Mouse (Mus musculus) liver, embryonic 14.5 days (tissue): ENCODE measurements around the gene Sephs1. TPM values are rescaled to one million over a fixed set of nuclear protein-coding genes. Genes with fewer than 3 reads are reported as not detected.

ENCODE experiments used
- ATAC-seq: fragments of 200-750 bp; cut with Nextera tagmentation; 2 replicates; pipeline ENCODE4 v1.8.0; 2017; ENCODE audit warnings: moderate number of reproducible peaks, mild to moderate bottlenecking, moderate library complexity; ENCODE audit not compliant: insufficient read depth
- DNase-seq, 3 experiments: peaks; one replicate each; pipeline ENCODE4 v3.0.0-alpha.2; 2012 to 2013; ENCODE audit warnings: low read depth in 3 of 3, low spot score in 3 of 3
- H3K27ac ChIP-seq: fragments of 300-500 bp; sonication (generic); 2 replicates; pipeline ENCODE4 v1.5.1; 2014; ENCODE audit warnings: moderate library complexity, mild to moderate bottlenecking, control low read depth, inconsistent platforms
- H3K27me3 ChIP-seq: fragments of 300-500 bp; sonication (generic); 2 replicates; pipeline ENCODE4 v1.6.1; 2014; ENCODE audit warnings: mild to moderate bottlenecking, low read length, moderate library complexity; ENCODE audit not compliant: control insufficient read depth, insufficient read depth
- H3K36me3 ChIP-seq: fragments of 300-500 bp; sonication (generic); replicated peaks from 2 replicates; pipeline ENCODE4 v1.6.1; 2014; ENCODE audit warnings: low read depth; ENCODE audit not compliant: control insufficient read depth, insufficient read depth
- H3K4me1 ChIP-seq, 2 experiments: fragments of 200-500 bp in 1 of 2; fragments of 300-500 bp in 1 of 2; sonication (generic) in 1 of 2; replicated peaks; 2 replicates each; pipeline ENCODE4 v1.6.1; 2012 to 2014; ENCODE audit warnings: antibody characterized with exemption in 1 of 2, inconsistent platforms in 1 of 2, low read length in 1 of 2; ENCODE audit not compliant: control insufficient read depth in 2 of 2, insufficient read depth in 2 of 2
- H3K4me2 ChIP-seq: fragments of 300-500 bp; sonication (generic); 2 replicates; pipeline ENCODE4 v1.6.1; 2014; ENCODE audit warnings: low read depth, mild to moderate bottlenecking, control low read depth, moderate library complexity
- H3K4me3 ChIP-seq, 2 experiments: fragments of 200-500 bp in 1 of 2; fragments of 300-500 bp in 1 of 2; sonication (generic) in 1 of 2; 2 replicates each; pipeline ENCODE4 v1.5.1; 2012 to 2014; ENCODE audit warnings: low read depth in 2 of 2, low read length in 2 of 2, mild to moderate bottlenecking in 2 of 2, control low read depth in 1 of 2, inconsistent platforms in 1 of 2, moderate library complexity in 1 of 2; ENCODE audit not compliant: insufficient read depth in 1 of 2
- H3K9ac ChIP-seq: fragments of 300-500 bp; sonication (generic); replicated peaks from 2 replicates; pipeline ENCODE4 v1.6.1; 2014; ENCODE audit warnings: mild to moderate bottlenecking, control low read depth, moderate library complexity
- H3K9me3 ChIP-seq: fragments of 300-500 bp; sonication (generic); 2 replicates; pipeline ENCODE4 v1.6.1; 2016; ENCODE audit warnings: low read length, mixed read lengths; ENCODE audit not compliant: control insufficient read depth
- CTCF ChIP-seq: IDR thresholded peaks from 2 replicates; pipeline ENCODE4 v1.5.1; 2016; ENCODE audit warnings: antibody characterized with exemption, low read depth, control low read depth
- EP300 ChIP-seq: IDR thresholded peaks from 2 replicates; pipeline ENCODE4 v1.6.1; 2016; ENCODE audit warnings: antibody characterized with exemption, low read depth
- WGBS: fragments of 180-500 bp; shearing (Covaris S2); extraction: QIAGEN DNeasy Blood & Tissue Kit; methylation state at CpG from one replicate; pipeline ENCODE4 v1.1.7; 2014; ENCODE audit not compliant: insufficient replicate concordance; 5-methylcytosine and 5-hydroxymethylcytosine counted together
- polyA plus RNA-seq, 2 experiments: library from polyadenylated mRNA; depleted of rRNA in 1 of 2; stranded (reverse) in 1 of 2; unstranded in 1 of 2; fragments of >200 nt; fragmentation: Nextera tagmentation in 1 of 2; extraction: Ambion mirVana in 1 of 2; gene quantifications; 2 replicates each; pipeline versions ENCODE4 v1.2.1 to v1.2.3; 2012 to 2014

Sephs1 gene
- polyA plus RNA-seq, 2 experiments = 16.8 to 29.9 TPM

- ATAC-seq (peak; percentile 27; the same call in 1 of the 2 replicates), DNase-seq (peak in 1 of 3 experiments; percentile 12)
- TF ChIP-seq EP300 (no peak), CTCF (no peak)
- Histone ChIP-seq H3K27ac (peak overlapping the region; percentile 23; the same call in 1 of the 2 replicates), H3K9me3 (no peaks in the 10 kb centered on the region), H3K4me2 (0 out of 2 replicates have a peak overlapping the region, but pooled peaks have one; percentile 11), H3K4me1 (peaks cover 0 to 7% of the 10 kb centered on the region in 2 experiments; a peak in 2 of 4 replicates), H3K4me3 (no peak overlapping the region), H3K36me3 (no peaks in the 10 kb centered on the region), H3K27me3 (no peaks in the 10 kb centered on the region), H3K9ac (no peak overlapping the region)
- WGBS = 49% methylated on average over 7 of the region's 7 CpGs
These were observed 41.3 kb downstream of the Sephs1 start for GRCm38 (mm10) chr2:4922476-4923164.

- no peaks in the 10 kb centered on the region for H3K27me3 ChIP-seq
- H3K9ac ChIP-seq = no peak overlapping the region
- no peaks in the 10 kb centered on the region for H3K9me3 ChIP-seq
- H3K4me2 ChIP-seq = no peak overlapping the region
- TF ChIP-seq CTCF (no peak), EP300 (no peak)
- H3K27ac ChIP-seq = no peak overlapping the region
- H3K36me3 ChIP-seq = no peaks in the 10 kb centered on the region
- ATAC-seq (no peak), DNase-seq (no peak)
- 68% methylated on average over 3 of the region's 3 CpGs for WGBS
- H3K4me1 ChIP-seq = no peaks in the 10 kb centered on the region
- no peak overlapping the region for H3K4me3 ChIP-seq
These were observed 46.0 kb downstream of the Sephs1 start for GRCm38 (mm10) chr2:4927391-4927790.

- Histone ChIP-seq H3K27me3 (no peaks in the 10 kb centered on the region), H3K9me3 (no peaks in the 10 kb centered on the region), H3K36me3 (no peaks in the 10 kb centered on the region), H3K4me3 (no peak overlapping the region), H3K4me2 (no peak overlapping the region), H3K4me1 (no peaks in the 10 kb centered on the region), H3K27ac (no peak overlapping the region), H3K9ac (no peak overlapping the region)
- WGBS = 39% methylated on average over 2 of the region's 2 CpGs
- ATAC-seq (no peak), DNase-seq (no peak)
- TF ChIP-seq EP300 = no peak
- no peak for TF ChIP-seq CTCF
These were observed 47.9 kb downstream of the Sephs1 start for GRCm38 (mm10) chr2:4929230-4929629.

- H3K9me3 ChIP-seq = no peaks in the 10 kb centered on the region
- H3K27ac ChIP-seq = no peak overlapping the region
- no peaks in the 10 kb centered on the region for H3K27me3 ChIP-seq
- no peaks in the 10 kb centered on the region for H3K4me1 ChIP-seq
- no peak overlapping the region for H3K9ac ChIP-seq
- no peak for TF ChIP-seq CTCF
- TF ChIP-seq EP300 = no peak
- 86% methylated on average over 9 of the region's 9 CpGs for WGBS
- no peak for DNase-seq
- H3K4me3 ChIP-seq = no peak overlapping the region
- no peak overlapping the region for H3K4me2 ChIP-seq
- ATAC-seq = no peak
- no peaks in the 10 kb centered on the region; the same call in 1 of the 2 replicates for H3K36me3 ChIP-seq
These were observed 53.2 kb downstream of the Sephs1 start for GRCm38 (mm10) chr2:4934516-4934915.

- H3K4me3 ChIP-seq = no peak overlapping the region
- H3K36me3 ChIP-seq = no peaks in the 10 kb centered on the region; the same call in 1 of the 2 replicates
- H3K9me3 ChIP-seq = no peaks in the 10 kb centered on the region
- H3K4me2 ChIP-seq = no peak overlapping the region
- TF ChIP-seq EP300 (no peak), CTCF (no peak)
- no peak overlapping the region for H3K9ac ChIP-seq
- 75% methylated on average over 7 of the region's 7 CpGs for WGBS
- H3K4me1 ChIP-seq = no peaks in the 10 kb centered on the region
- H3K27me3 ChIP-seq = no peaks in the 10 kb centered on the region
- ATAC-seq = no peak
- no peak for DNase-seq
- H3K27ac ChIP-seq = no peak overlapping the region
These were observed 56.6 kb downstream of the Sephs1 start for GRCm38 (mm10) chr2:4937931-4938330.
